Mouse (Mus musculus) ovary, postnatal 14 days (tissue): ENCODE data around the gene Uspl1.

ENCODE experiments used
- DNase-seq: peaks from one replicate; pipeline ENCODE4 v3.0.0; 2022; ENCODE audit warnings: low spot score

Uspl1 gene

DNA sequence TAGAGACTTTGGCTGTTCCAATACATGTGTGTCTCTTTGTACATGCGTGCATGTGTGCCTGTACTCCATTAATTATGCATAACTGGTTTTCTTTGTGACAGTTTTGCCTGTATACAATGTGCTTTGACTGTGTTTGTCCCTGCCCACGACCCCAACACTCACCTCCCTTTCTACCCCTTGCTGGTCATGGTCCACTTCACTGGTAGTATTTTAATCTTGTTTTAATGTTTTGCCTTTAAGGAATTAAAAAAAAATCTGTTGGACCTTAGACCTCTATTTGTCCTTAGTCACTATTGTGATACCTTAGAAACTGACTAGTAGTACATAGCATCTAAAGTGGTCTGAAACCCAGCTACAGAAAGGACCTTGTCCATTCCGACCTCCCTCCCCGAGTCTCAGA is 26.9 kb downstream of the Uspl1 start:
- DNase-seq = no peak

DNA sequence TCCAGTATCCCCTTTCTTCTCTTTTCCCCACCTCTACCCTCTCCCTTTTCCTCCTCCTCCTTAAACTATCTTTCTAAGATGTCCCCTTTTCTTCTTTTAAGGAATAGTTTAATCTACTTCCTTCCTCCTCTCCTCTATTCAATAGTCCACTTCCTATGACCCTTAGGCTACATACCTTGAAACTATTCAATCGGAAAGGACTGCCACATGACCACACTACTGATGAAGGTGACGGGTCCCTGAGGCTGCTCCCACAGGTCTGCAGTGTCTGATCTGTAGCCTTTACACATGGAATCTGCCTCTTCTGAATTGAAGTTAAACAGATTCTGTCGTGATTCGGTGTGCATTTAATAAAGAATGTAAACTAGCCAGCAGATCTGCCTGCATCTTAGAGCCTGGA is 28.7 kb downstream of the Uspl1 start:
- no peak for DNase-seq

DNA sequence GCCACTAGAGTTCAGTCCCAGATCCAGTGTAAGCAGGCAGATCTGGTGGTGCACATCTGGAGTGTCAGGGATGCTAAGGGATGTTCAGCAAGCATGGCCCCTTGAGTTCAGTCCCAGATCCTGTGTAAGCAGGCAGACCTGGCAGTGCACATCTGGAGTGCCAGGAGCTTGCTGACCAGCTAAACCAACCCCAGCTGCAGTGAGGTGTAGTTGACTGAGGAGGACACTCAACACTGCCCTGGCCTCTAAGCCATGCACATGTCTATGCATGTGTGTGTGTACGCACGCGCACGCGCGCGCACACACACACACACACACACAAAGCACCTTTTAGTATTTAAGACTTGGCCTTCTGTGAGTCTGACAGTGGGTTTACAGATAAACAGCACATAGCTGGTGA is 31.4 kb downstream of the Uspl1 start:
- DNase-seq = no peak

DNA sequence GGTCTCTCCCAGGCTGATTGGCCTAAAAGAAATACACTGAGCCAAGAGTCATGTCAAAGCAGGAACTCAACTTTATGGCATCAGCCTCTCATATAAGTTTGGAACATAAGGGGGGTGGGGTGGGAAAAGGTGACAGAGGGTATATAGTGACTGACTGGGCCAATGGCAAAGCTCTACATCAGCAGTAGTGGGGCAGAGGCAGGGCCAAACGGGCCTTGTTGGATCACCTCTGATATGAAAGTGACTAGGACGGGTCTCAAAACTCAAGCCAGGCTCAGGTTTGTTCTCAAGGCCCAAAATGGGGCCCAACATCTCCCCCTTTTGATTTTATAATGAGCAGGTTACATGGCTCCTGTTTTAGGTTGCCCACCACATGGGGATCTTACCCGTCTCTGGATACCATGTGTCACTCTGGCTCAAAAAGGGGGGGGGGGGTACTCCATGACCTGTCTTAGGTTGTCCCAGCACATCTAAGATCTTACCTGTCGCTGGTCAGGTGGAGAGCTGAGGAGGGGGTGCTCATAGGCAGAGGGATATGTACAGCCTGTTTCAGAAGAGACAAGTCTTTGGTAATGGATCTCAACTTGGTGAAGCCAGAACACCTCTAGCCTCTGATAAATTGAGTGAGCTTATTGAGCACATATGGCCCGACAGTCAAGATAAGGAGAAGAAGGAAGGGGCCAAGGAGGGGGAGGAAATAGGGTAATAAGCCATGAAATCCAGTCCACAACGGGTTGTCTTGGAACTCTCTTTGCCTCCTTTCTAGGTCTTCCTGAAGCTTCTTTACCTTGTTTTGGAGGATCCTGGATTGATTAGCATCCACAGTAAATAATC is 33.6 kb downstream of the Uspl1 start:
- no peak for DNase-seq

DNA sequence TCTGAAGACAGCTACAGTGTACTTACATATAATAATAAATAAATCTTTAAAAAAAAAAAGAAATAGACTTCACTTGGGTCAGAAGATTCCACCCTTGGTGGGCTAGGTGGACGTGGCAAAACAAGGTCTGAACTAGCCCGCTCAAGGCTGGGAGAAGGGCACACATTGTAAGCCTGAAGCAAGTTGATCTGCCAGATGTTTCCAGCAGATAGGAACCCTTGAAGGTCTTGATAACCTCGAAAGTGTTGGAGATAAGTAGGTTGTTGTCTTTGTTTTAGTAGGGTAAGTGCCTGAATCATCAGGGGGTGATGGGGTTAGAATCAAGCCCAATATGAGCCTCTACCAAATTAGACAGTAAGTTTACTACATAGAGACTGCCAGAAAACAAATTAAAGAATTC is 35.3 kb downstream of the Uspl1 start:
- no peak for DNase-seq

DNA sequence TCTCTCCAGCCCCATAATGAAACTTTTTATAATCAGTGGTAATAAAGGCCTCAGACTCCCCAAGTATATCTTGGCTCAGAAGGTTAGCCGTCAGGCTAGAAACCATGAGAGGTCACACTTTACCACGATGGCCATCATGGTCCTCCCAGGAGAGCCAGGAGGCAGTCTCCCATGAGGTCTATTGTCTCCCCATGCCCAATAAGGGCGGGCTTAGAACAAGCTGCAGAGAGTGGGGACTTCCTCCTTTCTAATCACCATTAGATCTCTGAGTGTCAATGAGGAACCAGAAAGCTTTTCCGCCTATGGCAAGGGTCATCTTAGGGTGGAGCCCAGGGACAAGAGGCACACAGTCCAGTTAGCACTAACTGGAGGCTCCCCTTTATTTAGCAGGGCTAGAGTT is 37.2 kb downstream of the Uspl1 start:
- no peak for DNase-seq

DNA sequence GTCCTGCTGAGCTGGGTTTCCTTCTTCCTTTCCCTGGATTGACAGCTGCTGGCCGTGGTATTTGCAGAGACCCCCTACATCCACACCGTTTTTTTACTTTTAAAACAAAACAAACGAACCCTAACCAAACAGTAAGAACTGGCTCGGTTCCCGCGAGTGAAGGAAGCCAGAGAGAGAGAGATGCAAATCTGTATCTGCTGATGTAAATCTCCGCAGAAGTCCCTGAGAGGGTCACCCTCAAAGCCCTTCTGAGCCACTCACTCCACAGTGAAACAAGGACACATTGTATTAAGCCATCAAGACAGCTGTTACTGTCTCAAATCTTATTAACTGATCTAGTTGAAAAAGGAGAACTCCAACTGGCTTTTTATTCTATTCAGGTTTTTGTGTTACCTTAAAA is 40.5 kb downstream of the Uspl1 start:
- no peak for DNase-seq

DNA sequence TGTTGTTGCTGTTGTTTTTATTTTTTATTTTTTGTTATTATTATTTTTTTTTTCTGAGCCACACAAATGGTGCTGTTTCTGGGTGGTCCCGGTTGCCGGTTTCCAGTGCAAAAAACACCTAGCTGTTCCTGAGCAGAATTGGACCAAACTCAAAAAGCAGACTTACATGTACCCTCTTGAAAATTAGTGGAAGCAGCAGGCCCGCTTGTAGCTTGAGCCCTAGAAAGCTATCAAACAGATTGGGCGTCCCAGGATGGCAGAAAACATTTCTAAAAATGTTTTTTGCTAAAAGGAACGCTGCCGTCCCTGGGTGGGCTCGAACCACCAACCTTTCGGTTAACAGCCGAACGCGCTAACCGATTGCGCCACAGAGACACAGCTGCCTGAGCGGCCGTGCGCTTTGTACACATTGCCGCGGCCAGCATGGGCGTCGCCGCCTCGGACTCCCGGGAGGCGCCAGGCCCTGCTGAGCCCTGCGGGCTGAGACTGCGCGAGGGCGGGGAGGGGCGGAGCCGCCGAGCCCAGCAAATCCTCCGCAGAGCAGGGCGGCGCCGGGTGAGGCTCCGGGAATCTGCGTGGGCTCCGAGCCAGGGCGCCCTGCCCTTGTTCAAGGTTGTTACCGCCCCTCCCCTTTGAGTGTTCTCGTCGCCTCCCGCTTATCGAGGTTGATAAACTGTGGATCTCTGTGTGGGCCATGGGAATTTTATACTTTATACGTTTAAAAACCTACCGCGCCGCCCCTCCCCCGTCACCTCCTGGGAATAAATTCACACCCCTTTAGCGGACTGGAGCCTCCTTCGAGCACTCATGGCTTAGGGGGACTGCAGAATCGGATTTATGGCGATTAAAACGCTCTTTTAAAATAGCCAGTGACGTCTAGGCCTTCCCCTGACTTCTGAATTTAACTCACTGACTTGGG is 44.8 kb downstream of the Uspl1 start:
- peak; percentile 100 for DNase-seq

DNA sequence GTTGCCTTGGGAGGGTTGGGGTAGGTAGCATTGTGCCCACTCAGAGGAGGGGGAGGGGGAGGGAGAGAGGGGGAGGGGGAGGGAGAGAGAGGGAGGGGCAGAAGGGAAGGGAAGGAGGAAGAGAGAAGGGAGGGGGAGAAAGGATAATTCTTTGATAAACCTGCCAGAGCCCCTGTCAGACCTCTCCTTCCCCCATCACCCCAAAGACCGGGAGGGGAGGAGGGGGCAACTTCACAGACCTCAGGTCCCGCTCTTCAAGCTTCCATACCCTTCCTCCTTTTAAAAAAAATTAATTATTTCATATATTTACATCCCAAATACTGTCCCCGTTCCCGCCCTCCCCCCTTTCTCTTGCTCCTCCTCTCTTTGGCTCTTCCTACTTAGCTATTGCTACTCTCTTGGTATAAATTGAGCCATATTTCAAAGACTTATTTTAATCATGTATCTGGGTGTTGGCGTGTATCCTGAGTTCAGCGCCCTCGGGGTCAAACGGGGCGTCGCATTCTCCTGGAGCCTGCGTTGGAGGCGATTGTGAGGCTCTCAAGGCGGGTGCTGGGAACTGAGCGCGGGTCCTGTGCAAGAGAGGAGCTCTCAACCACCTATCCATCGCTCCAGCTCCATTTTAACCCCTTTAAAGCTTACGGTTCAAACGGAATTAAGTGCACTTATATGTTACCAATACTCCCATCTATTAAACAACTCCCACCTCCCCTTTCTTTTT is 45.6 kb downstream of the Uspl1 start:
- no peak for DNase-seq

DNA sequence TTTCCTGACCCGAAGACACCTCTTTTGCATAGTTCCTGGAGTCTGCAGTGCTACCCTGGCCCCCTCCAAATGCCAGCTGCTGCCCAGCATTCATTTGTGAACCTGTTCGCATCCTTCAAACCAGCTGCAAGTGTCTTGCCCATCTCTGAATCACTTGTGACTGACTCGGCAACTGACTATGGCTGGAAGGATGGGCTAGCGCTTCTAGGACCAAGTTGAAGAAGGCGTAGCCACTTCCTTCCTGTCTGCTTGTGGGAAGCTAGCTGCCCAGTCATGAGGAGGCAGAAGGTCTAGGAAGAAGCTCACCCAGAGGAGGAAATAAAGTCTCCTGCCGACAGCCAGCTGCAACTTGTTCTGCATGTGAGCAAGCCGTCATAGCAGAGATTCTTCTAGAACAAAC is 50.9 kb downstream of the Uspl1 start:
- no peak for DNase-seq

DNA sequence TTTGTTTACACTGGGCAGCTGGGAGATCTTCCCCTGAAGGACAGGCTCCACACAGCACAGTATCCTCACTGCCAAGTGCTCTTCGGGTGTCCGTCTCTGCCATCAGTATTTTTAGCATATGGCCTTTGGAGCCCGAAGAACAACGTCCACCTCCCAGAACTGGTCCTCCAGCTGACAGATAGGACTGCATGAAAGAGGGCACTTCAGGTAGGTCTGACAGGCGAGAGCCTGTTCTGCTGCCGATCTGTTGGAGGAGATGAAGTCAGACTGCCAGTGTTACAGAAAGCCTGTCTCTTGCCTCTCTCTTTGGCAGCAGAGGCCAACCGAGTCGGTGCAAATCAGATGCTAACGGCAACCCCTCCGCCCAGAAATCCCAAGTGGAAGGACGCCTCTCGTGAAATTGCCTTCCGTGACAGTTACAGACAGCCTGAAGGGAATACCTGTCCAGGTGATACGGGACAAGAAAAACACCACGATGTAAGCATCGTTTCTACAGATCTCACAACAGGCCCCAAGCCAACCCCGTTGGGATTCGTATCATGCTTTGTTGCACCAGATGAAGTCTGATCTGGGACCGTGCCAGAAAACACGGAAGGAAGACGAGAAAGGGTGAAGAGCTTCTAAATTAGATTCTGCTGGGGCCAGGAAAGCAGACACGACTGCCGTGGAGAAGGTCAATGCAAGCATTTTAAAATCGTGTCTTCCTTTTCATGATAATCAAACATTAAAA is 53.2 kb downstream of the Uspl1 start:
- DNase-seq = no peak

DNA sequence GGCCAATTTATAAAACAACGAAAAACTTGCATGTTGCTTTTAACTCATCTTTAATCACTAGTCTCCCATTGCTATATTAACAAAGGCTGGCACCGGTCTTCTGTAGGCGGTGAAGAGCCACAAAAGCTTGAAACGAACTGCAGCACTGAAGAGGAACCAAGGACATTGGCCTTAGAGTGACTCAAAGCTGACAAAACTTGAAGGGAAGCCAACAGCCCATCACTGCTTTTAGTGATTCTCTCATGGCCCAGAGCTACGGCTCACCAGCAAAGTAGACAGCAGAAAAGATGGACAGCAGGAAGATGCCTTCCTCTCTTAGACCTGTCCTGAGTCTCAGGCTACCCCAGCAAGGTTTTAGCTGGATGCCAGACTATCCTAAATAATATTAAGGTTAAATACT is 58.3 kb downstream of the Uspl1 start:
- DNase-seq = no peak

DNA sequence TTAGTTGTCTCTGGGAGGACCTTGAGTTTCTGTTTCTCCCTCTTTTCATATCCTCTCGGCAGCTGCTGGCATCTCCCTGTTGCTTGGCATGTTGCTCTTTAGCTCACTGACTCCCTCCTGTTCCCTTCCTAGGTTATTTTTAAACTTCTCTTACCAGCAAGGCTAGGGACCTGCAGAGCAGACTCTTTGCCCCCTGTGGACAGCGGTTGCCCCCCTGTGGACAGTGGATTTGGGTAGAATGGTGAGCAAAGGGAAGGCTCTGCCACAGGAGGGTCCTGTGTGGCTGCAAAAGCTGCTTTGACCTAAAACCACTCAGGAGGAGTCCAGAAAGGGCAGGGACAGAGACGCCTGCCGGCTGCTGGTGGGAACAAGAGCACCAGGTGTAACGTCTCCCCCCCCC is 58.9 kb downstream of the Uspl1 start:
- DNase-seq = no peak

DNA sequence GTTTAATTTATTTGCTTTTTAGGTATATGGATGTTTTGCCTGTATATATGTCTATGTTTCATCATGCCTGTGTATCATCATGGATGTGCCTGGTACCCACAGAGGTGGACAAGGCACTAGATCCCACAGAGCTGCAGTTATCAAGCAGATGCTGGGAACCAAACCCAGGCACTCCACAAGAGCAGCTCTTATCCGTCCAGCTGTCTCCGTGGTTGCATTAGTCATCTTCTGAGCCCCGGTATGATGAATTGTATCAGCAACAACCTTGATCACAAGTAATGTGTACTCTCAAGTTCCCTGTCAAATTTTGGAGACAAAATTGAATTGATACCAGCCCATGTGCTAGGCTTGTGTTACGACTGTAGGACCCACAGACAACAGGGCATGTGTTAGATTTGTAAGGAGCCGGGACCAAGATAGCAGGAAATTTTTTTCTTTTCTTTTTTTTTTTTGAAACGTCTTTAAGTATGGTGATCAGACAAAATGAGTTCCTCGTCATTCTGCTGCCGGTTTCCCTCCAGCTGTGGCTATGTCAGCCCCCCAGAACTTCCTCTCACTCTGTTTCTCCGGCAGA is 61.3 kb downstream of the Uspl1 start:
- no peak for DNase-seq

DNA sequence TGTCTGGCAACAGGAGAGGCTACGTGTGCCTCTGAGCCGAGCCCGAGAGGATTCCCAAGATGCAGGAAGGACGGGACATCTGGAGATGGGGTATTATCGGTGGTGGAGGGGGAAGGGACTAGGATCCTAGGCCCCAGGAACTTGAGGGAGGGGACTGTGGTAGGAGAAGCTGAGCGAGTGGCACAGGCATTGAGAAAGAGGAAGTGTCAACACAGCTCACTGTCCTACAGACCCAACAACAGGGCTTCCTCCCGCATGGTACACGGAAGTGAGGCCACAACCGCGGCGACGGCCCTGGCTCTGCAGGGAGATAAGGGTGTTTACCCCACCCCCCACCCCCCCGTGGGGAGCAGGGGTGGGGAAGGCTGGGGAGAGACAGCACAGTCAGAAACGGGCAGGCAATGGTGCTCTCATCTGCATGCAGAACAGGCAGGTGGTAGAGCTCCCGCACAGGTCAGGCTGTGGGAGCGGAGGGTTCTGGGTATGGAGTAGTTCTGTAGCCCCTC is 61.9 kb downstream of the Uspl1 start:
- DNase-seq = no peak

DNA sequence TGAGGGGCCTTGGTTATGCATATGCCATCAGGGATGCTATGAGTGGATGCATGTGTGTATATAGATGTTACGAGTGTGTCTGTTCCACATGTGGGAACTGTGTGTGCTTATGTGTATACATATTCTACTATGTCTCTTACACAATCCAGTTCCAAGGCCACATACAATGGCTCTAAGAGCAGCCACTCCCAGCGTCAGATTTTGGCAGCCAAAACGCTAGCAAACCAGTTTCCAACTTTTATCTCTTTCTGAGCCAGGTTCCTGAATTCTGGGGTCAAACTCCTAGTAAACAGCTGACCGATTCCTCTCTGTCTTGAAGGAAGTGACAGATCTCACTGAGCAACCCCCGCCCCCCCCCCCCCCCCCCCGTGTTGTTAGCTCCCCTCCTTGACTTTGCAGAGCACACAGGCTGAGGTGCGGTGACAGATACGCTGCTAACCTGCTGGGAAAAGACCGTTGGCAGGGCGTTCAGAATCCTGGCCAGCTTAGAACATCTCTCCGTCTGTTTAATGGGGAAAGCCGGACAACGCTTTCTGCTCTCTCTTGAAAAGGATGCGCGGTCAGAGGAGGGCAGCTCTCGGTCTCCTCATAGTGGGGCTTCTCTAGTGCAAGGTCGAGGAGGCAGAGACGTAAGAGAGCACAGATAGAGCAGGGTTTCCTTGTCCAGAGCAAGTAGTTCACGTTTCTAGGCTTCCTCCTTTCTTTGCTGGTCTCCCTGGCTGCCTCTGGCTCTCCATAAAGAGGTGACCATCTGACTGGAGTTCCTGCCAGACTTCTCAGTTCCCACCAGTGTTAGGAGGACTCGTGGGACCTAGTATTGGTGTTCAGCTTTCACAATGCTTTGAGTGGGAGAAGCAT is 63.1 kb downstream of the Uspl1 start:
- DNase-seq = peak; percentile 27

DNA sequence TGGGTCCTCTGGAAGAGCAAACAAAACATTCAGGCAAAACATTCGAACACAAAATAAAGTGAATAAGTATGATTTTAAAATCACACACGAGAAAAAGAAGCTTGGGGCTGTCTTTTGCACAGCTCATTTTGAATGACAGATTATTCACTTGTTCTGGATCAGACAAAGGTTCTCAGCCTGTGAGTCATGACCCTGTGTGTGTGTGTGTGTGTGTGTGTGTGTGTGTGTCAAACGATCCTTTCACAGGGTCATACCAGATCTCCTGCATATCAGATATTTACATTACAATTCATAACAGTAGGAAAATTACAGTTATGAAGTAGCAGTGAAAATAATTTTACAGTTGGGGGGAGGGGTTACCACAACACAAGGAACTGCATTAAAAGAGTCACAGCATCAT is 68.2 kb downstream of the Uspl1 start:
- DNase-seq = no peak

DNA sequence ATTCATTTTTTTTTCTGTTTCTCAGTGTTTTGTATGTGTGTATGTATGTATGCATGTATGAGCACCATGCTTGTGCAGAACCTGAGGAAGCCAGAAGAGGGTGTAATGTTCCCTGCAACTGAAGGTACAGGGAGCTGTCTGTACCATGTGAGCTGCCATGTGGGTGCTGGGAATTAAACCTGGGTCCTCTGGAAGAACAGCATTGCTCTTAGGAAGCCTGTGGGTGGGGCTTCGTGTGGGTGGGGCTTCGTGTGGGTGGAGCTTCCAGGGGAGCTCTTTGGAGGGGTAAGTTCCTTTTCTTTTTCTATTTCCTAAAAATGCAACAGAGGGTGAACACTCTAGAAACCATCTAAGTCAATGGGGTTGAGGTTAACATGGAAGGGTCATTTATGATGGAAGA is 69.3 kb downstream of the Uspl1 start:
- DNase-seq = no peak

DNA sequence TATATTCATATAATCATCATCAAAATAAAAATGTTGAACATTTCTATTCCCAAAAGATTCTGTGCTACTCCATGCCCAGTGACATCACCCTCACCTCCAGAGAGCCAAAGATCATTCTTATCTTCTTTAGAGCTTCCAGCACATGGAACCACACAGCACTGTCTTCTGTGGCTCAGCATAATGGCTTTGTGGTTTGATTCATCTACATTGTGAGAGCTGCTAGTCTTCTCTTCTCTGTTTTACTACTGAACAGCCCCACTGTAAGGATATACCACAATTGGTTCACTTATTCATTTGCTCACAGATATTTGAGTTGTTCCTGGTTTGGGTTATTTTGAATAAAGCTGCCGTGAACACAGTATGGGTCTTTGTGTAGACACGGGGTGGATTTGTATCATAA is 71.4 kb downstream of the Uspl1 start:
- no peak for DNase-seq

DNA sequence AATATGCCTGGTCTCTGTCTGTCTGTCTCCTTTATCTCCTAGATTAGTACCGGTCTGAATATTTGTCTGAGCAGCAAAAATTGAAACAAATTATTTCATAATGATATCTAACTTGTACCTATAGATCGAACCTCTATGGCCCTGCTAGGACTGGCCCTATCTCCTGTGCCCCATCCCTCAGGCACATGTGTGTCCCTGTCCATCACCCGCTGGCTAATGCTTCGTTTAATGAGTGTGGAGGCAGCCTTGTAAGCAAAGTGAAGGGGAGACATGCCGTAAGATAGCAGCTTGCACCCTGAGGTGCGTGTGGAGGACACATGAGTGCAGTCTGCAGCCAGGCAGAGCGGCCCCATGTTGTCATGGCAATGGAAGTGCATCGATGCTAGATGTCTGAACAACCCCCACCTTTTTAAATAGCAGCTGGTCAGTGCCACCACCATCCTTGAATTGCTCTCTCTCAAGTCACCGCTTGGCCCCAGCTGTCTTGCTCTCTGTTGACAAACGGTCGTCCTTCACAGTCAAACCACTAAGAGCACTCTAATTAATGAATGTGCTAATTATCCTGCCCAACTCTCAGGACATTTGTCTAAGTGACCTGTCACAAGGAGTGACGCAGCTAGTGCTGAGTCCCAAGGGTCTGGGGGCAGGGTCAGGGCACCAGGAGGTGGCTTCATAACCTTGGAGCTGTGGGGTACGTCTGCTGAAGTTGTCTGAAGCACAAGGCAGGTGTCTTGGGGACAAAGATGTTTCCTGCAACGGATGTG is 73.5 kb downstream of the Uspl1 start:
- no peak for DNase-seq
